Mouse (Mus musculus) G1E (cell line): ENCODE measurements around the gene Fam185a. TPM values are rescaled to one million over a fixed set of nuclear protein-coding genes. Genes with fewer than 3 reads are reported as not detected.
A peak's percentile ranks its signal among the peaks of the same experiment; 100 is the strongest.

Experiments
- ATAC-seq: 2 replicates; pipeline ENCODE4 v1.8.0; 2016; ENCODE audit warnings: mild to moderate bottlenecking; ENCODE audit not compliant: insufficient number of reproducible peaks, poor library complexity, low FRiP score, severe bottlenecking; ENCODE audit errors: extremely low read depth
- DNase-seq: peaks from one replicate; pipeline ENCODE4 v3.0.0; 2012; ENCODE audit warnings: low spot score
- H3K27me3 ChIP-seq: 2 replicates; pipeline ENCODE4 v1.6.1; 2012; ENCODE audit warnings: mild to moderate bottlenecking, low read length, inconsistent platforms; ENCODE audit not compliant: insufficient read depth
- H3K36me3 ChIP-seq: replicated peaks from 2 replicates; pipeline ENCODE3; 2012; ENCODE audit warnings: mild to moderate bottlenecking, inconsistent platforms
- H3K4me1 ChIP-seq: 2 replicates; pipeline ENCODE4 v1.6.1; 2012; ENCODE audit warnings: low read depth, low read length, inconsistent platforms, mixed read lengths; ENCODE audit not compliant: insufficient read depth
- H3K4me3 ChIP-seq: 2 replicates; pipeline ENCODE4 v1.5.1; 2012; ENCODE audit warnings: low read depth, mild to moderate bottlenecking, inconsistent platforms, low read length, moderate library complexity, mixed read lengths
- H3K9me3 ChIP-seq: replicated peaks from 2 replicates; pipeline ENCODE4 v1.6.1; 2012; ENCODE audit warnings: inconsistent platforms
- CTCF ChIP-seq: IDR thresholded peaks from 2 replicates; pipeline ENCODE4 v1.5.1; 2012; ENCODE audit warnings: low read depth, low read length, inconsistent platforms, mixed read lengths
- GATA1 ChIP-seq: IDR thresholded peaks from 2 replicates; pipeline ENCODE4 v1.6.1; 2012; ENCODE audit warnings: borderline replicate concordance, low read length, inconsistent platforms, mixed read lengths
- GATA2 ChIP-seq: IDR thresholded peaks from 2 replicates; pipeline ENCODE4 v1.6.1; 2012; ENCODE audit warnings: low read depth, low read length, inconsistent platforms, borderline replicate concordance
- POLR2AphosphoS5 ChIP-seq: IDR thresholded peaks from 2 replicates; pipeline ENCODE4 v1.6.1; 2012; ENCODE audit warnings: low read depth, low read length, inconsistent platforms; ENCODE audit not compliant: insufficient replicate concordance
- TAL1 ChIP-seq: conservative IDR thresholded peaks from 2 replicates; pipeline ENCODE4 v1.6.1; 2012; ENCODE audit warnings: low read depth, low read length, inconsistent platforms, mixed read lengths
- polyA plus RNA-seq: library from polyadenylated mRNA; stranded (reverse); fragments of >175 nt; gene quantifications from 2 replicates; pipeline ENCODE4 v1.2.3, GENCODE M21; 2012
- total RNA-seq, 2 experiments: library from RNA; stranded (forward) in 1 of 2; stranded (reverse) in 1 of 2; fragments of 200-1000 nt in 1 of 2; fragments of >200 nt in 1 of 2; fragmentation: Nextera tagmentation in 1 of 2; gene quantifications; 2 replicates each; pipeline ENCODE4 v1.2.3; 2014 to 2017

The Fam185a gene
- total RNA-seq (2014; fragmentation: Nextera tagmentation) (11.1 and 14.2 TPM in 2 replicates), total RNA-seq (2017) (8.1 and 9.5 TPM in 2 replicates), polyA plus RNA-seq (2.3 and 2.8 TPM in 2 replicates)

- Histone ChIP-seq H3K4me1 (peaks cover 34% of the 10 kb centered on the region), H3K4me3 (peak within 1 kb of the TSS; percentile 98)
Observed at GRCm38 (mm10) chr5:21424614-21425602, at the start of gene Fam185a, which contains the start of gene Ccdc146. Fam185a (plus strand) TSS chr5:21424958. Ccdc146 (minus strand) TSS chr5:21424677.

GRCm38 (mm10) chr5:21376935-21377334 is 47.8 kb upstream of the Fam185a start:
- peaks cover 10% of the 10 kb centered on the region; the same call in 1 of the 2 replicates for H3K4me1 ChIP-seq
- no peak for TF ChIP-seq TAL1
- no peak for TF ChIP-seq GATA2
- no peak for TF ChIP-seq POLR2AphosphoS5
- TF ChIP-seq GATA1: no peak
- no peak for TF ChIP-seq CTCF
- no peak overlapping the region for H3K4me3 ChIP-seq
- ATAC-seq (no peak), DNase-seq (no peak)
- H3K9me3 ChIP-seq: no peaks in the 10 kb centered on the region
- no peaks in the 10 kb centered on the region for H3K36me3 ChIP-seq
- H3K27me3 ChIP-seq: peaks cover 18% of the 10 kb centered on the region

More at GRCm38 (mm10) chr5:21424614-21425602, at the start of gene Fam185a, which contains the start of gene Ccdc146:
- DNase-seq (peak; percentile 88), ATAC-seq (peak; percentile 99)
- 0 out of 2 replicates have a peak, but pooled peaks cover 4% of the 10 kb centered on the region for H3K27me3 ChIP-seq
- H3K9me3 ChIP-seq: no peaks in the 10 kb centered on the region
- TF ChIP-seq GATA1 (no peak), CTCF (no peak), POLR2AphosphoS5 (no peak)
- peaks cover 10% of the 10 kb centered on the region for H3K36me3 ChIP-seq

- no peak for ATAC-seq
Observed at GRCm38 (mm10) chr5:21378397-21378796, 46.4 kb upstream of the Fam185a start.

GRCm38 (mm10) chr5:21381986-21382385 is 42.8 kb upstream of the Fam185a start:
- peaks cover 15% of the 10 kb centered on the region for H3K27me3 ChIP-seq
- no peak overlapping the region for H3K4me3 ChIP-seq
- ATAC-seq (no peak), DNase-seq (no peak)
- TF ChIP-seq POLR2AphosphoS5 (no peak), GATA2 (no peak), GATA1 (no peak), TAL1 (no peak), CTCF (no peak)
- peaks cover 28% of the 10 kb centered on the region for H3K4me1 ChIP-seq
- no peaks in the 10 kb centered on the region for H3K36me3 ChIP-seq
- H3K9me3 ChIP-seq: no peaks in the 10 kb centered on the region

More at GRCm38 (mm10) chr5:21378397-21378796, 46.4 kb upstream of the Fam185a start:
- no peak overlapping the region for H3K4me3 ChIP-seq
- TF ChIP-seq GATA1: no peak
- no peak for TF ChIP-seq CTCF
- no peak for TF ChIP-seq GATA2
- no peak for TF ChIP-seq POLR2AphosphoS5
- no peak for TF ChIP-seq TAL1
- H3K36me3 ChIP-seq: no peaks in the 10 kb centered on the region
- H3K27me3 ChIP-seq: peaks cover 12% of the 10 kb centered on the region
- H3K9me3 ChIP-seq: no peaks in the 10 kb centered on the region
- H3K4me1 ChIP-seq: peaks cover 3% of the 10 kb centered on the region
- DNase-seq: no peak

GRCm38 (mm10) chr5:21382678-21383077 is 42.1 kb upstream of the Fam185a start:
- Histone ChIP-seq H3K27me3 (peaks cover 15% of the 10 kb centered on the region), H3K4me1 (peaks cover 28% of the 10 kb centered on the region), H3K4me3 (no peak overlapping the region), H3K9me3 (no peaks in the 10 kb centered on the region), H3K36me3 (no peaks in the 10 kb centered on the region)
- TF ChIP-seq GATA1: no peak
- no peak for TF ChIP-seq CTCF
- TF ChIP-seq TAL1: no peak
- TF ChIP-seq GATA2: no peak
- no peak for TF ChIP-seq POLR2AphosphoS5
- ATAC-seq: no peak
- DNase-seq: no peak

GRCm38 (mm10) chr5:21383392-21384251 is 41.1 kb upstream of the Fam185a start:
- Histone ChIP-seq H3K4me1 (peaks cover 28% of the 10 kb centered on the region), H3K36me3 (no peaks in the 10 kb centered on the region), H3K27me3 (peaks cover 15% of the 10 kb centered on the region), H3K4me3 (no peak overlapping the region), H3K9me3 (no peaks in the 10 kb centered on the region)
- ATAC-seq (no peak), DNase-seq (no peak)
- no peak for TF ChIP-seq POLR2AphosphoS5
- no peak for TF ChIP-seq CTCF
- TF ChIP-seq GATA1: no peak
- TF ChIP-seq GATA2: no peak
- no peak for TF ChIP-seq TAL1
